Mouse (Mus musculus): ENCODE results near the gene Slc7a5.
A peak's percentile ranks its signal among the peaks of the same experiment; 100 is the strongest.

The Slc7a5 gene

DNA sequence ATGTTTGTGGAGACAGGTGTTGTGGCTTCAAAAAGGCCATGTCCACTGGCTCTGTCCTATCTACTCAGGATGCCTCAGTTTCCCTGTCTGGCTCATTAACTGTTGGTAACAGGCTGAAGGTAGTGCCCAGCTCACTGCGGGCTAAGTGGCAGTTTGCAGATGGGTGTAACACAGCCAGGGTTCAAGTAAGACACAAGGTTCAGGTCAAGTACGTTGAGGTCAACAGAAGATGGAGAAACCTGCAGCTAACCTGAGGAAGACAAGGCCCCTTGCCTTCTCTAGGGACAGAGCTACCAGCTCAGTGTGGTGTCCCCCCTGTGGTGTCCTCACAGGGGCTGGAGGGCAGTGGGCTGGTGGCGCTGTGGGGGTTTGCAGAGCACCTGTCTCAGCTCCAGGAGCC is 27.8 kb downstream of the Slc7a5 start:
- DNase-seq: no peak

DNA sequence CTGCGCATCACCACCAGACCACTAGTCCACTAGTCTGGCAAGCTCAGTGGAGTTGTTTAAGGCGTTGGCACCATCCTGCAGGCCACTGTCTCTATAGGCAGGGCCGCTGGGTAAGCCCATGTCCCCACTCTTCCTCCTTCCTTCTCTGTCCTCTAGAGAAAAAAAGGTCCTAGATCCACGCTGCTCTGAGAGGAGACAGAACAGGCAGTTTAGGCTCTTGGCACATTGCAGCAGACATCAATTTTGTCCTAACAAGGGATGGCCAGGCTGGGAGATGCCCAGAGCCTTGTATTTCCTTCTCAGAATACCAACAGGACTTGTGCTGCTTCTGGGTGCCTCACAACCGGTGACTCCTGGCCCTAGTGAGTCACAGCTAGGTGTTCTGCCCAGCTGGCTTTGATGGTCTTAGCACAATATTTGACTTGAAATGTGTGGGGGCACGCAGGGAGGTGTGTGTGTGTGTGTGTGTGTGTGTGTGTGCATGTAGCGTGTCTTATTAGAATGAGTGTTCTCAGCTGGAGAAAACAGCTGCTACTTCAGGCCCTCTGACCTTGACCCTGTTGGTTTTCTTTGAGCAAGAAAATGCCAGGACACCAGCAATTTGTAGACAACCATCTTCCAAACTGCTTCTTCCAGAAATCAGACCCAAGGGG is 29.5 kb downstream of the Slc7a5 start:
- DNase-seq: no peak

DNA sequence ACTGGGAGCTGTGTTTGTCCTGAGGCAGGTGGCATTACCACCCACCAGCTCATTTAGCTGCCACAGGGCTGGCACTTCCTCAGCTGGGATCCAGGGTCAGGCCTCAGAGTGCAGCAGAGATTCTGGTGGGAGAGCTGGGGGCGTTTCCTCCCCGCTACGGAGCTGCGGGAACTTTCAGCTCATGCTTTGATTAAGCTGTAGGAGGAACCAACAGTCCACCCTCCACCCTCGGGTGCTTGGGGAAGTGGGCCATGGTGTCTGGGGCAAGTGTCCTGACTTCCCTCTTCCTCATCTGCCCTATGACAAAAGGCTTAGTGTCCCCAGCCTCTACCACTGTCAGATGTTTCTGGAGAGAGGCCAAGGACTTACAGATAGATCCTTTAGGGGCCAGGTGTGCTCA is 30.3 kb downstream of the Slc7a5 start:
- DNase-seq: no peak

DNA sequence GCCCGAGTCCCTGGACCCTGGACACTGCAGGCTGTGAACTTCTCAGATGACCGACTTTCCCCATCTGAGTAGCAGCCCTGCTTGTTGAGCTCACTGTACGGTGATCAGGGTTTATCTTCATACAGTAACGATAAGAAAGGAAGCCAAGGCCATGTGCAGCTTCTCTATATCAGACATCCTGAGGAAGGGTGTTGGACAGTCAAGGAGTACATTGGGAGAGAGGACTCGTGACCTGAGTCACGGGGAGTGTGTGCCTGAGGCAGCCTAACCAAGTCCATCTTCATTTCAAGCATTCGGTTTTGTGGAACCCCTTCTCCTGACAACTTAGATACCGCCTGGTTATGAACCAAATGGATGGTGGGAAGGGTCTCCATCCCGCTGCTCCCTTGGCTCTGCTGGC is 32.0 kb downstream of the Slc7a5 start:
- DNase-seq: no peak

DNA sequence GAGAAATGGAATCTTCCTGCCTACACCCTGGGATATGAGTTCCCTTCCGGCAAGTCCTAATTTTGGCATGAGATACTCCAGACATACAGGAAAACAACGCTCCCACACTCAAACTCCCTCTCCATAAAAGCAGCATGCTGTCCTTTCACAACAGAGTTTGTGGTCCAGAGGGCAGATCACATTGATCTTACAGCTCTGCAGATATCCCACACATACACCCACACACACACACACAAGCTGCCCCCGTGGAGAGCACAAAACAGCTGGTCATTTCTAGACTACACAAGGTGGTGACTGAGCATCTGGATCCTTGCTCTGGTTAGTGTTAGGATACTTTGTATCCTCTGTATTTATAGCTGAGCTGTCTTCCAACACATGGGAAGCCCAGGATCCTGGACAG is 32.4 kb downstream of the Slc7a5 start:
- DNase-seq: no peak

DNA sequence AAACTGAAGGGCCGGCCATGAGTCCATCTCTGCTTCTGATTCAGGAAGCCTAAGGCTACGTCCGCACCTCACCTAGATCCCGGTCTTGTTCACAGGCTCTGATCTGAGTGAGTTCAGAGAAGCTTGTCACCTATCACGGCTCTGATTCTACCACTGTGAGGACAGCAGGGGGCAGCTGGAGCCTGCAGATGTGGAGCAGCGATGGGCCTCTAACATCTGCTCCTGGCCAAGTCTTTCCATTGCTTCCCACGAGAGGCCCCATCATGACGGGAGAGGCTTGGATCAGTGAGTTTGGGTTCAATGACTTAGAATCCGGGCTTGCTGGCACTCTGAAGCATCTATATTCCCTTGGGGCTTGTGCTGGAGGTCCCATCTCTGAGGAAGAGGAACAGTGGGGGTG is 33.5 kb downstream of the Slc7a5 start:
- DNase-seq: no peak

DNA sequence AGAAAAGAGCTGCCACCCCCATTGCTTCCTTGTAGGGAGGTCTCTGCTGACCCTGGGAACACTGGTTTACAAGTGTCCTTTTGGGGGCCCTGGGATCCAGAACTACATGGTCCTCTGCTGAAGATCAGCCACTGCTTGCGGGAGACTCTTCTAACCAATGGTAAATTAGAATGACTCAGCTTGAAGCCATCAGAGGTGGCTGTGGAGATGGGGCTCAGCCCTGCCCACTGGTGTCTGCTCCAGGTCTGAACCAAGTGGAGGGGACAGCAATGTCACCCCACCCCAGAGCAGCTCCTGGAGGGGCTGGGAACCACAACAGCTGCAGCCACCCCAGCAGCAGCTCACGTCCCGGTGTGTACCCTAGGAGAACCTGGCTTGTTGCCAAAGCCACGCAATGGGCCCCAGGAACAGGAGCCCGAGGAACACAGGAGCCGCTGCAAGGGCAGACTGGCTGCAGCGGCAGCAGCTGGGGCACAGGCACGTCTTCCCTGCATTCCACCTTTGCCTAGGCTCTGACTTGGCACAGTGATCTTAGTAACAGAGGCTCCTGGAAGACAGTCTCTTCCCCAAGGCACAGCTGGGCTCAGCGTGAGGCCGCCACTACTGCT is 35.6 kb downstream of the Slc7a5 start:
- DNase-seq: no peak

DNA sequence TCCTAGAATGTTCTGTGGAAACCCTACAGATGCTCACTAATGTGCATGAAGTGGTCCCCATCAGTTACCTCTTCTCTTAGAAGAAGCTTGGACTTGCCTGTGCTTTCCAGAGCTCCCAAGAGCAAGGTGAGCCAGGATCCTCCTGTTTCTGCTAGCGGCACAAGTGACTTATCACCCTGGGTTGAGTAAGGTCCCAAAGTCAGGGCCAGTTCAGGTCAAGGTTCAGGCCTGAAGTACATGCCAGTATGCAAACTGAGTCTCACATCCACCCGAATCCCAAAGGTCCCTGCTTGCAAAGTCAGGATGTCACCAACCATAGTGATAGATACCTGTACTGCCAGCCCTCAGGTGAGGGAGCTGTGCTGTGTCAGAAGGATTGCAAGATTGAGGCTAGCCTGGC is 37.3 kb downstream of the Slc7a5 start:
- no peak for DNase-seq

DNA sequence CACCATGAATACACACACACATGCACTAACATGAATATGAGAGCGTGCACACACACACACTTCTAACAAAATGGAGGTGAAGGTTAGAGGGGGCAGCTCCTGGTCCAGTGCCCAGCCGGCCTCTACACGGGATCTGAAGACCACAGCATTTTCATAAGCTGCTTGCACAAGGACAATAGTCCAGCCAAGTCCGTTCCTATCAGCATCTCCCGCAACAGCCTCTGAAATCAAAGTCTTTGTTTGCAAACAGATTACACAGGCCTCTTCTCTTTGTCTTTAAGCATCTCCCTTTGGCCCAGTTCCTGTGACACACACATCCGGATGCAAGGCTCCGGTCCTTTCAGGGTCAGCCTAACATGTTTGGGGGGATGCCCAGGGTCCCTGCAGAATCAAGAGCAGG is 38.6 kb downstream of the Slc7a5 start:
- DNase-seq: no peak

DNA sequence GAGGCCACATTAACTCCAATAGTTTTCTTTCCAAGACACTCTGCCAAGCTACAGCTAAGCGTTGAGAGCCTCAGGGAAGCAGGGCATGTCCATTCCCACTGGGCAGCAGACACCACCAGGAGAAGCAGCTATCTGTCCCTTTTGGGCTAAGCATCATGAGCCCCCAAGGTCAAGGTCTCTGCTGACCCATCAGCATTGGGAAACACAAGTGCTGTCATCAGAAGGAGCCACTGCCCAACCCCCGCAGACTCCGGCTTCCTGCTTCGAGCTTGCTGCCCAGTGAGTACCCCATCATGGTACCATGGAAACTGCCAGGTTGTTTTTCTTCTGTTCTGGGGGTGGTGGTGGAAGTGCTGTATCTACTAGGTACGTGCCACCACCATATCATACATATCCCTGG is 39.3 kb downstream of the Slc7a5 start:
- DNase-seq: no peak

DNA sequence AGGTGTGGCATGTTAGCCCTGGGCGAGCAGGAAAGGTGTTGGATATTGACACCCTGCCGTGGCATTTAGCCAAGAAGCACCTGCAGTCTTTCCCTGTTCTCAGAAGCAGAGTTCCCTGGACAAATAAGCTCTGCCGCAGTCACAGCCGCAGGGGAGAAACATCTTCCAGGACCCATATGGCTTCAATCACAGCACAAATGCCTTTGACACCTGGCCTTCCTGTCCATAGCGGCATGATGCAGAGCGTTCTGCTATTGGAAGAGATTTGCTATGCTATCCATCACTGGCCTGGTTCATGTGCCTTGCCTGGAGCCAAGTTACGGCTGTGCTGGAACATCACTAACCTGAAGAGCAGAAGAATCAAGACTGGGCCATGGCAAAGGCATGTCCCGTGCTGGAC is 42.1 kb downstream of the Slc7a5 start:
- no peak for DNase-seq

DNA sequence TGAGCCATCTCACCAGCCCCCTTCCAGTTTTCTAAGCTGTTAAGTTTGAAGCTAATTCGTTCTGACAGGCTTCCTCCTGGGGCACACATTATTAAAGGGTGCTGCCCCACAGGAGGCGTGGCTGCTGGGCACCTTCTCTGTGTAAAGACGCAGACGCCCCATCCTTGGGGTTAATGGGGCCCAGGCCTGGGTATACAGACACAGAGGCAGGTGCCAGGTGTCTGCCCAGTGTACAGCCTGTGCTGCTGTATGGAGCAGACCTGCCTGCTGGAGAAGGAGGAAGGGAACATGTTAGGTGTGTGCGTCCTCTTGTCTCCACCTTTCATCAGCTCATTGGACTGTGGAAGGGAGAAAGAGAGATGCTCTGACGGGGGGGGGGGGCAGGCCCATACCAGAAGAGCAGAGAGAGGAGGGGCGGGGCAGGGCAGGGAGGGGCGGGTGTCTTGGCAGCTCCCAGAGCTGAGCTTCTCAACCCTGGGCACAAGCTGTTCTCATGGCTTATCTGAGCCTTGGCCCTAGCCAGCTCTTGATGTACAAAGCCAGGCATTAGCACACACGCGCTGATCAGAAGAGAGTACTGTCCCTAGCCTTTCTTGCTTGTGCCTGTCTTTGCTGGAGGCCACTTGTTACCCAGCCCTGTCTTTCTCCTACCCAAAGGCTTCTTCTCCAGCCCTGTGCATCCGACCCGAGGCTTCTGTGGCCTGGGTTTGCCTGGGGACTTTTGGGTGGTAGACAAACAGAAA is 45.5 kb downstream of the Slc7a5 start:
- peak; percentile 79 for DNase-seq

DNA sequence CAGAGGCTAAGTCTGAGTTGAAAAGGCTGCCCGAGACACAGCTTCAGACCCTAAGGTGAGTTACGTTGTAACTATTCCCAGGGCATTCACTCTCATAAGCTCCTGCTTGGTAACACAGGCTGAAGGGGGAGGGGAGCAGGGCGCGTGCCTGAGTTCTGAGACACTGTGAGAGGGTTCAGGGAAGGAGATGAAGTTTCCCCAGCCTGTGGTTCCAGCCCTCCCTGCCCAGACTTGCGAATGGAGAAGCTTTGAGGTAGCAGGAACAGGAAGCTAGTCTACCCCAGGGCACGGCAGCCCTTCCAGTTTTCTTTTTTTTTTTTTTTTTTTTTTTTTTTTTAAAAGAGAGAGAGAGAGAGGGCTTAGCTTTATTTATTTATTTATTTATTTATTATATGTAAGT is 46.2 kb downstream of the Slc7a5 start:
- DNase-seq: no peak

DNA sequence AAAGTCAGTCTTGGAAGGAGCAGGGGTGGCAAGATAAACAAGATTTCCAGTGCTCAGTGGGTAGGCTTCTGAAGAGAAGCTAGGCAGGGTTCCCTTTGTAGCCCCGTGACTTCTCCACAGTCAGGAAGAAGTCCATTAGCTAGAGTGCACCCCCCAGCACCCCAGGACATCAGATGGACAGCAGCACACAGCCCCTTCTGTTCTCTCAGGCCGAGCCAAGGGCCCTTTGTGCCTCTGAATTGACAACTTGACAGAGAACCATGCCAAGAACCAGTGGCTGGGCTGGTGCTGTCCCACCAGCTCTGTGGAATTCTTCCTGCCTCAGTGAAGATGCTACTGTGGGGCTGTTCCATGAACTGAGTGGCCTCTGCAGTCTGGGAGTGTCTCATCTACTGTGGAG is 49.7 kb downstream of the Slc7a5 start:
- no peak for DNase-seq

DNA sequence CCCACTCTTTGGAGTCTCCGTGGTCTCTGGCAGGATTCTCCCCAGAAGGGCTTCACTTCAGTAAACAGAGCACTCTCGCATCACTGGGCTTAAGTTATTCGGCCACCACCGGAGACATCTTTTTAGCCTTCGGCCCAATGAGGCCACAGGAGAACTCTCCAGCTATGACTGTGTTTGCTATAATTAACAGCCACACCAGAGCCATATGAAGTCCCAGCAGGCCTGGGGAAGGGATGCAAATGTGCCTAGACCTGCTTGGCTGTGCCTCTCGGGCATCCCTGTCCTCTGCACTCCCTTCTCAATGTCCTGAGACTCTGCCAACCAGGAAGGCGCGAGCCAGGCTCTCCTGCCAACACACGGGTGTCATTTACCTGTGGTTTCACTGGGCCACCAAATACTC is 50.2 kb downstream of the Slc7a5 start:
- peak; percentile 97 for DNase-seq

DNA sequence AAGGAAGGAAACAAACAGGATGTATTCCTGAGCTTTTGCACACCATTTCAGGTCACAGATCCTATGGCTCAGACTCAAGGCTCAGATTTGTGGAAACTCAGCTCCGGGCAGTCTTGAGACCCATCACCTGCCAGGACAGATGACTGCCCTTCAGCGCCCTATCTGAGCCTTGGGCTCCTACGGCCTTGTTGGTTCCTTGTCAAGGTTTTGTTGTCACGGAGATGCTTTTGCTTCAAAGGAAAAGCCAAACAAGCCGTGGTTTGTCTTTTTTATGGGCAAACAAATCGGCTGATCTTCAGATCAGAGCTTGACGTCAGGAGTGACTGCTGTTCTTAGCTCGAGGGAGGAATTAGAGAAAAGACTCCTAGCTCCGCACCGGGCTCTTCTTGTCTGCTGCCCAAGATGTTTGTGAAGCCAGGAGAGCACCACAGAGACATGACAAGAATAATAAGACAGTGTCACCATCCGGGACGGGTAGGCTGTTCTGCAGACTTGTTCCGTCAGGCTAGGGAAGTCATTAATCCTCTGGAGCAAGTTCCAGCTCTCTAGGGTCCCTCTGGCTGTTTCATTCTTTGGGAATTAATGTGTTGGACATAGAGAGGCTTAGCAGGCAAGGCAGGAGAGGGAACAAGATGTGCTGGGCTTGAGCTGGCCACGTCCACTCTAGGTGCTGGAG is 51.3 kb downstream of the Slc7a5 start:
- DNase-seq: no peak

DNA sequence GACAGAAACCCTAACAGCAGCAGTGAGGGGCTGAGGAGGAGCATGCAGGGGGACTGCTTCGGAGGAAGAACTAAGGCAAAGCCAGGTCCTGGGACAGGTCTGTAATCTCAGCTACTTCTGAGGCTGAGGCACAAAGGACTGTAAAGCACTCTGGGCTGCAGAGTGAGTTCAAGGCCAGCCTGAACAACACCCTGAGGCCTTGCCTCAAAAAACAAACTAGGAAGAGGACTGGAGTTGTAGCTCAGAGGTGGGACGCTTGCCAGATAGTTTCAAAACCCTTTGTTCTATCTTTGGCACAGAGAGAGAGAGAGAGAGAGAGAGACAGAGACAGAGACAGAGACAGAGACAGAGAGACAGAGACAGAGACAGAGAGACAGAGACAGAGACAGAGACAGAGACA is 53.9 kb downstream of the Slc7a5 start:
- no peak for DNase-seq

DNA sequence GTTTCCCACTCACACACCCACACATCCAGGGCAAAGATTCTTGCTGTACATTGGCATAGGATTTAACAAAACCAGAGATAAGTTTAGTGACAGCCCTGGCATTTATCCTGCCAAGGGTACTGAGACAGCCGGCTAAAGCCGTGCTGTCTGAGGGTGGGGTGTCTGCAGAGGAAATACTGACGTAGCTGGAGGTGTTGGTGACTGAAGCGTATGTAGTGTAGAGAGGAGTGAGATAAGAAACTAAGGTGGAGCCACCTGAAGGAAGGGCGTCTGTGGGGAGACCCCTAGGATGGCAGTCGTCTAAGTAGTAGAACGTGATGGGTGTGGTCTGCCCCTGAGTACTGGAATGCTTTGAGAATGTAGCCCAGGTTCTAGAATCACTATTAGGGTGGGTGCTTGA is 55.0 kb downstream of the Slc7a5 start:
- DNase-seq: no peak

DNA sequence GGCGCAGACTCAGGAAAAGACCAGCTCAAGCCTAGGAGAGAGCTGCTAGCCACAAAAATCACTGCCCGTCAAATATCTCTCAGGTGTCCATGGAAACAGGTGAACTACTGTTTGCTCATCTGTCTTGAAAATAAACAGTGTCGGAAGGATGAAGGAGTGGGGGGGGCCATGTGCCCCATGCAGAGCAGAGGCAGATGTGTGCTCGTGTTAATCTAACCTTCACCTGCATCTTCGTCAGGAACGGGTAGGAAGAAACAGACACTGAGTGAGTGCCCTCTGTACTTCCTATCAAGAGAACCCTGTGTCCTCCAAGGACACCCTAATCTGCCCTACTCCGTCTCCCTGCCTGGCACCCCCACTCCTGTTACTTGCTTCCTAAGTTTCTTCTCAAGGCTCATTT is 55.8 kb downstream of the Slc7a5 start:
- DNase-seq: no peak

DNA sequence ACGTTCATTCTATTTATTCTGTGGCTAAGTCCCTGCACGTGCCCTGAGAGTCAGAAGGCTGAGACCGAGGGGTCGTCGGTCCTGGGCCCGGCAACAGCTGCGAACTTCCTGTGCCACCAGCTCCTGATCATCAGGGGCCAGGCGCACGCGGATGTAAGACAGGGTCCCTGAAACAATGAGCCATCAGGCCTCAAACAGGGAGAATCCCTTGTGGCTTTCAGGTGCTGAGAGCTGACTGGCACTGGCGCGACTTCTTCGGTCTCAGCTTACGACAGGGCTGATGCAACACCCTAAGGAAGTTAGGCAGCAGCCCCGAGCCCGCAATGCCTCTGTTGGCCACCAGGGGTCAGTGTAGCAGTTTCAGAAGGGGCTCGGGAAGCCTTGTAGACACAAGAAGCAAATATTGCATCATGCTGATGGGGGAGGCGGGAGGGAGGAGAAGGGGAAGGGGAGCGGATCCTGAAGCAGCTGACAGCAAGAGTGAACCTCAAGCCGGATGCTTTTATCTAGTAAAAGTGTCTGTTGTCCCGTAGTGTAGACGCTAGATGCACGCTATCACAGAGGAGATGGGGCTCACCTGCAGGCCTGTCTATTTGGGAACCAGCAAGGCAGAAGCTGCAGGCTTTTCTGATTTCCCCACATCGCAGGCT is 56.5 kb downstream of the Slc7a5 start:
- DNase-seq: peak; percentile 95

DNA sequence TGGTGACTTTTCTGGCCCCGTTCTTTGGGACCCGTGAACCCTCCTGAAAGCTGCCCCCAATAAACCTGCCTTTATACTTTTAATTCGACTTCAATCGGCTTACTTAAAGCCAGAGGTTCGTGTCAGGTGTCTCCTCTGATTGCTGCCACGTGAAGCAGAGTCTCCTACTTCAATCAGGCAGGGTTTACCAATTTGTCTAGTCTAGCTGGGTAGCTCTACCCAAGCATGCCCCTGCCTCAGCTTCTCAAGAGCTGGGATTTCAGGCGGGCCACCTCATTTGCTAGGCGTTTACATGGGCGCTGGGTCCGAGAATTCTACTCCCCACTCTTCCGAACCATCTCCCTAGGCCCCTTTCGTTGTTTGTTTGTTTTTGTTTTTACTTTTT is 57.1 kb downstream of the Slc7a5 start:
- DNase-seq: peak; percentile 22

DNA sequence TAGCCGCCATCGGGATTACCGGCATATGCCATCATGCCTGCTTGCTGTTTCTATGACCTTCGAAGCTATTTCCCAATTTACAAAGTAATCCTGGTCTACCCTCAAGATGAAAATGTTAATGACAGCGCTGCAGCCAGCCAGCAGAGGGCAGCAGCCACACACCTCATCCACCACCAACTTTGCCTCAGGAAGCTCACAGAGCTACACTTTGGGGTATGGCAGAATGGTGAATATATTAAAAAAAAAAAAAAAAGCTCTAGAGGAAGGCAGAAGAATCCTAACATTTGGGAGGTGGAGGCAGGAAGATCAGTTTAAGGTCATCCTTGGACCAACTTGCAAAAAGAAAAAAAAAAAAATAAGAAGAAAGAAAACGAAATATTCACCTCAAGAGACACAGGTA is 57.5 kb downstream of the Slc7a5 start:
- peak; percentile 78 for DNase-seq

DNA sequence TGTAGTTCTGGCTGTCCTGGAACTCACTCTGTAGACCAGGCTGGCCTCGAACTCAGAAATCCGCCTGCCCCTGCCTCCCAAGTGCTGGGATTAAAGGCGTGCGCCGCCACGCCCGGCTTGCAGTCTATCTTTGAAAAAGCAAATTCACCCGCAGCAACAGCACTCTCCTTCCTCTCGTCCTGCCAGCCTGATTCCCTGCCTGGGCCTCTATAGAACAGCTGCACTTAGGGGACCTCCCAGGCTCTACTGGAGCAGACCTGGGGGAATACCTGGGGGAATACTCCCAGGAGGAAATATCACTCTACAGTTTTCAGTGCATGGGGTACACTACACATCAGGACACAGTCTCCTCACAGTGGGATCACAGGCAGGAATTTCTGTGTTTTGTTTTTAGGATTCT is 58.2 kb downstream of the Slc7a5 start:
- peak; percentile 18 for DNase-seq

DNA sequence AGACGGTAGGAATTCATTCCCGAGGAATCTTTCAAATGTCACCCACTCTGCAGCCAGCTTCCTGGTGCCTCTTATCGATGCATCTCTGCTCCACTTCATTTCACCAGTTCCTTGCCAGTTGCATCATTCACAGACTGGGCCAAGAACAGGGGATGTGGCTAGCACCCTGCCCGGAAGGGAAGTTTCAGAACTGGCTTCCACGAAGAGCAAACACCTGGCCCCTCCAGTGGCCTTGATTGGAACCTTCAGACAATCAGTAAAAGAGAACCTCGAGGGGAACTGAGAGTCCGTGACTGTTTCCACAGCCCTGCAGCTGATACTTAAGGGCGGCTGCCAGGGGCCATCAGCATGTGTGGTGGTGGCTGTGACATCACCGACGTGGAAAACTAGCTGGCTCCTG is 59.0 kb downstream of the Slc7a5 start:
- DNase-seq: peak; percentile 7

Measured in cerebellum, adult 9-11 months (tissue).